Mouse (Mus musculus): ENCODE results near the gene Gypa. TPM values are rescaled to one million over a fixed set of nuclear protein-coding genes. Genes with fewer than 3 reads are reported as not detected.

Gene Gypa
- polyA plus RNA-seq, 1 experiment from 2014 or later: 1.1 TPM

DNA sequence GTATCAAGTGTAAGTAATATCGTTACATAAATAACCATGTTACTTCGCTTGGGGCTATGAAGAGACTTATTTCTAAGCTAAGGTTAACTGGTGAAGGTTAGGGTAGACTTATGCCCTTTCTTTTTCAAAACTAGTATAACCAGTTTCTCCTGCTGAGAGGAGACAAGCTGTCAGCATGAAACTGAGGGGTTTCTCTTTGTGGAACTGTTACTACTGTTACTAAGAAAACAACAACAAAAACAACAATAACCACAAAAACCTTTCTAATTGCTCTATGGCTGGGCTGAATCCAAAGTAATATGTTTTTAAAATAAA is 722 bp downstream of the Gypa start:
- H3K9ac ChIP-seq (ENCODE audit: low read depth, low read length): no peak overlapping the region
- no peaks in the 10 kb centered on the region for H3K36me3 ChIP-seq (ENCODE audit: insufficient read depth, low read length)
- no peak for DNase-seq (ENCODE audit: low spot score)
- TF ChIP-seq CTCF (IDR thresholded peaks at IDR 0.05; ENCODE audit: low read depth): no peak
- no peaks in the 10 kb centered on the region for H3K4me1 ChIP-seq (replicated peaks; ENCODE audit: insufficient read depth, low read length)
- no peak for ATAC-seq (replicated peaks; ENCODE audit: low FRiP score, low read depth)
- H3K9me3 ChIP-seq (replicated peaks; ENCODE audit: low read length): no peaks in the 10 kb centered on the region
- H3K27me3 ChIP-seq (ENCODE audit: insufficient read depth, low read length): no peaks in the 10 kb centered on the region
- no peak overlapping the region for H3K4me2 ChIP-seq (ENCODE audit: low read length)
- no peak overlapping the region for H3K4me3 ChIP-seq (replicated peaks; ENCODE audit: low read depth, low read length)
- no peak overlapping the region for H3K27ac ChIP-seq
- 71% methylated on average over 2 of the region's 2 CpGs for WGBS

DNA sequence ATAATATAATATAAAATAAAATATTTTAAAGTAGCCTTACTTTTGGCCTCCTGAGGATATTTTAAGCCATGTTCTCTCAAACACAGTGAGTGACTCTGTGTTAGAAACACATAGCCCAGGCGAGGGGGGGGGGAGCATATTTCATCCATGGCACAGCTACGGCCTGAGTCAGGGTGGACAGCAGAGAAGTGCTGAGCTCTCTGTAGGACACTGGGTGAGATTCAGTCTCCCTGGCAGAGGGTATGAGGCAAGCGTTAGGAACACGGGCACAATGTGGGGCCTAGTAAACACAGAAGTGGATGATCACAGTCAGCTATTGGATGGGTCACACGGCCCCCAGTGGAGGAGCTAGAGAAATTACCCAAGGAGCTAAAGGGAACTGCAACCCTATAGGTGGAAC is 1.2 kb downstream of the Gypa start:
- no peak overlapping the region for H3K9ac ChIP-seq (ENCODE audit: low read depth, low read length)
- no peaks in the 10 kb centered on the region for H3K4me1 ChIP-seq (replicated peaks; ENCODE audit: insufficient read depth, low read length)
- no peak for TF ChIP-seq CTCF (IDR thresholded peaks at IDR 0.05; ENCODE audit: low read depth)
- H3K36me3 ChIP-seq (ENCODE audit: insufficient read depth, low read length): no peaks in the 10 kb centered on the region
- DNase-seq (ENCODE audit: low spot score): no peak
- ATAC-seq (replicated peaks; ENCODE audit: low FRiP score, low read depth): no peak
- WGBS: 80% methylated on average over 5 of the region's 5 CpGs
- H3K4me2 ChIP-seq (ENCODE audit: low read length): no peak overlapping the region
- H3K4me3 ChIP-seq (replicated peaks; ENCODE audit: low read depth, low read length): no peak overlapping the region
- H3K27me3 ChIP-seq (ENCODE audit: insufficient read depth, low read length): no peaks in the 10 kb centered on the region
- no peak overlapping the region for H3K27ac ChIP-seq
- H3K9me3 ChIP-seq (replicated peaks; ENCODE audit: low read length): no peaks in the 10 kb centered on the region

DNA sequence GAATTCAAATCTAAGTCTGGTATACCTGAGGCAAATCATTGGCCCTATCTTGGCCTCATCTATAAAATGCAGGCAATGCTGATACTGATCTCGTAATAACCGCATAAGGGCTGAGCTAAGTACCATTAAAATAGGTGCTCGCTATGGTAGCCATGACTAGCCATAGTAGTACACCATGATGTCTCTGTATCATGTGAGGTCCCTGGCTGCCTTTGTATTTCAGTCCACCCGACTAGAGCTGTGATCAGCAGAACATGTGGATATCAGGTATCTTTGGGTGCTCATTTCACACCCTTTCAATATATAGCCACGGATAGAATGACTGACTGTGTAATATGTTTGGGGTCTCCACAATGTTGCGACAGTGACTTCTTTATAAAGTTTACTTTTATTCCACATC is 1.9 kb downstream of the Gypa start:
- Histone ChIP-seq H3K9me3 (replicated peaks; ENCODE audit: low read length) (no peaks in the 10 kb centered on the region), H3K36me3 (ENCODE audit: insufficient read depth, low read length) (no peaks in the 10 kb centered on the region), H3K4me3 (replicated peaks; ENCODE audit: low read depth, low read length) (no peak overlapping the region), H3K9ac (ENCODE audit: low read depth, low read length) (no peak overlapping the region), H3K27ac (no peak overlapping the region), H3K4me1 (replicated peaks; ENCODE audit: insufficient read depth, low read length) (no peaks in the 10 kb centered on the region), H3K4me2 (ENCODE audit: low read length) (no peak overlapping the region), H3K27me3 (ENCODE audit: insufficient read depth, low read length) (no peaks in the 10 kb centered on the region)
- 86% methylated on average over 6 of the region's 6 CpGs for WGBS
- no peak for TF ChIP-seq CTCF (IDR thresholded peaks at IDR 0.05; ENCODE audit: low read depth)
- ATAC-seq (replicated peaks; ENCODE audit: low FRiP score, low read depth) (no peak), DNase-seq (ENCODE audit: low spot score) (no peak)

DNA sequence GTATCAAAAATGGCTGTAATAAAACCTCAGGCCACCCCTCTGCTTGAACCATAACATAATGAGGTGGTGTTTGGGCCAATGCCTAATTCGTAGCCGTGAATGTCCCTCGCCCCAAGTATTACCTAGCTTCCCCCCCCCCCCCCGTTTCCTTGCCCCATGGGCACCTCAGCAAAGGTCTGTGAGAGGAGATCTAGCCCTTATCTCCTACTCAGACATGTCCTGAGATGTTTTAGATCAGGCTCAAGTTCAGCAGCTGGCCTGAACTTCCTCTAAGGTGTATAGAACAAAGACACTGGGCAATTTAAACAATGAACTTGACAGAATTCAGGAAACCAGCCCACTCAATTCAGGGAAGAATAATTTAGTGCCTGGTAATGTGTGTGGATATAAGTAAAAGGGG is 3.7 kb downstream of the Gypa start:
- Histone ChIP-seq H3K27me3 (ENCODE audit: insufficient read depth, low read length) (no peaks in the 10 kb centered on the region), H3K9me3 (replicated peaks; ENCODE audit: low read length) (no peaks in the 10 kb centered on the region), H3K27ac (no peak overlapping the region), H3K36me3 (ENCODE audit: insufficient read depth, low read length) (no peaks in the 10 kb centered on the region), H3K4me1 (replicated peaks; ENCODE audit: insufficient read depth, low read length) (no peaks in the 10 kb centered on the region), H3K4me3 (replicated peaks; ENCODE audit: low read depth, low read length) (no peak overlapping the region), H3K4me2 (ENCODE audit: low read length) (no peak overlapping the region), H3K9ac (ENCODE audit: low read depth, low read length) (no peak overlapping the region)
- ATAC-seq (replicated peaks; ENCODE audit: low FRiP score, low read depth) (no peak), DNase-seq (ENCODE audit: low spot score) (no peak)
- 69% methylated on average over 4 of the region's 4 CpGs for WGBS
- TF ChIP-seq CTCF (IDR thresholded peaks at IDR 0.05; ENCODE audit: low read depth): no peak

DNA sequence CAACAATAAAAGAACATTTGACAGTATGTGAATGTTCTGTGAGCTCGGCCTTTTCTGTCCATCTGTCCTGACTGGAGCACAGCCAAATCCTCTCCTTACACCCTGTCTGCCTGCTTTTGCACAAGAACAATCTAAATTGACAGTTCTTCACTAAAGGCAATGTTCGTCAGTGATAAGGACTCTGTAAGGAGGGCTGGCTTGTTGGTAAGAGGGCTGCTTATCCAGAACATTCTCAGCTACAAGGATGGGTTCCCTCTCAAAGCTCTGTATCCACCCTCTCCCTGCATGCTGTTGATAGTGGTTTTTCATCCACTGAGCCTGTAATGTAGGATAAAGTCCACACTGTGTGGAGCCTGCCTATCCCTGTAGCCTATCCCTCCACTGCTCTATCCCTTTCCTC is 6.7 kb downstream of the Gypa start:
- ATAC-seq (replicated peaks; ENCODE audit: low FRiP score, low read depth): no peak

DNA sequence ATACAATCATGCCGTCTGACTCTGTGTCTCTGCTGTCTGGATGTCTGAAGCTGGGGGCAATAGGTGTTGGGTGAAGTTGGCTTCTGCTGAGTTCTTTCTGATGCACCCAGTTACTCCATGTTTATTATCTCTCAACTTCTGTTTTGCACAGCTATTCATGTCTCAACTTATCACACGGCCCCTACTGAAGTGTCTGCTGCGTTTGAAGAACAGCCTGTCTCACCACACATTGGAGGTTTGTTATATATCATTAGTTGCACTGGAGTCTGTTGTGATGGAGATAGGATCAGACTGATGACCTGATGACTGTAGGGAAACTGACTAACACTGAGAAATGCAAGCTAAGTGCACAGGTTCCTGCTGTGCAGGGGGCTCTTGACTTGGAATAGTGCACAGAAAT is 7.2 kb downstream of the Gypa start:
- no peak overlapping the region for H3K4me2 ChIP-seq (ENCODE audit: low read length)
- 73% methylated on average over 3 of the region's 3 CpGs for WGBS
- H3K9ac ChIP-seq (ENCODE audit: low read depth, low read length): no peak overlapping the region
- no peak for TF ChIP-seq CTCF (IDR thresholded peaks at IDR 0.05; ENCODE audit: low read depth)
- H3K4me3 ChIP-seq (replicated peaks; ENCODE audit: low read depth, low read length): no peak overlapping the region
- ATAC-seq (replicated peaks; ENCODE audit: low FRiP score, low read depth): no peak
- H3K4me1 ChIP-seq (replicated peaks; ENCODE audit: insufficient read depth, low read length): no peaks in the 10 kb centered on the region
- no peaks in the 10 kb centered on the region for H3K27me3 ChIP-seq (ENCODE audit: insufficient read depth, low read length)
- H3K27ac ChIP-seq: no peak overlapping the region
- no peak for DNase-seq (ENCODE audit: low spot score)
- no peaks in the 10 kb centered on the region for H3K36me3 ChIP-seq (ENCODE audit: insufficient read depth, low read length)
- no peaks in the 10 kb centered on the region for H3K9me3 ChIP-seq (replicated peaks; ENCODE audit: low read length)

More for the DNA sequence above, 6.7 kb downstream of the Gypa start:
- no peaks in the 10 kb centered on the region for H3K9me3 ChIP-seq (replicated peaks; ENCODE audit: low read length)
- no peak overlapping the region for H3K4me3 ChIP-seq (replicated peaks; ENCODE audit: low read depth, low read length)
- H3K9ac ChIP-seq (ENCODE audit: low read depth, low read length): no peak overlapping the region
- WGBS: 78% methylated on average over 2 of the region's 2 CpGs
- TF ChIP-seq CTCF (IDR thresholded peaks at IDR 0.05; ENCODE audit: low read depth): no peak
- H3K27me3 ChIP-seq (ENCODE audit: insufficient read depth, low read length): no peaks in the 10 kb centered on the region
- no peaks in the 10 kb centered on the region for H3K36me3 ChIP-seq (ENCODE audit: insufficient read depth, low read length)
- no peaks in the 10 kb centered on the region for H3K4me1 ChIP-seq (replicated peaks; ENCODE audit: insufficient read depth, low read length)
- no peak overlapping the region for H3K27ac ChIP-seq
- H3K4me2 ChIP-seq (ENCODE audit: low read length): no peak overlapping the region
- no peak for DNase-seq (ENCODE audit: low spot score)

DNA sequence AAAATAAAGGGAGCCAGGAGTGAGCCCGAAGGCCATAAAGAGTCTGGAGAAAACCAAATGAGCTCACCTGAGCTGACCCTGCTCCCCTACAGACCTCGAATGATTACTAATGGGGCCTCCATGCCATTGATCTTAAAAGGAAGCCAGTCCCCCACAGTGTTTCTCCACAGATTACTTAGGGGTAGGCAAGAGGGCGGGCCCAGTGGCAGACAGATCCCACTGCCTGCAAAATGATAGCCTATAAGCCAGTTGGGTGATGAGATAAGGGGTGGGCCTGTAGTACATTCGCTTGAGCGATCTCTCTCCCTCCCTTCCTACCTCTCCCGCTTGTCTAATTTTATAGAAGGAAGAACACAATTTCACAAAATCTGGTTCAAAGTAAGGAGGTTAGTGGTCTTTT is 7.7 kb downstream of the Gypa start:
- Histone ChIP-seq H3K9ac (ENCODE audit: low read depth, low read length) (no peak overlapping the region), H3K27me3 (ENCODE audit: insufficient read depth, low read length) (no peaks in the 10 kb centered on the region), H3K4me2 (ENCODE audit: low read length) (no peak overlapping the region), H3K4me1 (replicated peaks; ENCODE audit: insufficient read depth, low read length) (no peaks in the 10 kb centered on the region), H3K9me3 (replicated peaks; ENCODE audit: low read length) (no peaks in the 10 kb centered on the region), H3K4me3 (replicated peaks; ENCODE audit: low read depth, low read length) (no peak overlapping the region), H3K27ac (no peak overlapping the region), H3K36me3 (ENCODE audit: insufficient read depth, low read length) (no peaks in the 10 kb centered on the region)
- no peak for TF ChIP-seq CTCF (IDR thresholded peaks at IDR 0.05; ENCODE audit: low read depth)
- 62% methylated on average over 6 of the region's 6 CpGs for WGBS
- ATAC-seq (replicated peaks; ENCODE audit: low FRiP score, low read depth) (no peak), DNase-seq (ENCODE audit: low spot score) (no peak)
